Mouse (Mus musculus) T-helper 2 cell (primary cell): ENCODE measurements around the gene Rbp1.

ENCODE experiments used
- in situ Hi-C: fragments of 300-600 bp; cut with MboI, MseI; formaldehyde crosslinking; loops from one replicate; pipeline ENCODE4 v1.15.1; 2025; ENCODE audit warnings: high pct_unique_total_duplicates

The Rbp1 gene

DNA sequence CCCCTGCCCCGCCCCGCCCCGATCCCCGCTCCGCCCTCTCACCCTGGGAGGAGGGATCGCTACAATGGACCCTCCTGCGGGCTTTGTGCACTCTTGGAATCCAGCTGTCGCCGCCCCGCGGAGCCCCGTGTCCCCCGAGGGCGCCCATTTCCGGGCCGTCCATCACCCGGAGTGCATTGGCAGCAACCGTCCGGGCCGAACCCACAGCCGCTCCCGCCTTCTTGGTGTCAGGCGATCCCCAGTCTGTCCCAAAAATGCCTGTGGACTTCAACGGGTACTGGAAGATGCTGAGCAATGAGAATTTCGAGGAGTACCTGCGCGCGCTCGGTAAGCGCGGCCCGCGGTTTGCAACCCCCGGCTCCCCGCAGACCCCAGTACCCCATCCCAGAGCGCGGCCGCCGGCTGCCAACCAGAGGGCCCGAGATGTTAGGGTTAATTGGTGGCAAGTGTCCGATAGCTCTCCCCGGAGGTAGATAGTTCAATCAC is 2.0 kb downstream of the Rbp1 start:
- in situ Hi-C loops: no loop called here

DNA sequence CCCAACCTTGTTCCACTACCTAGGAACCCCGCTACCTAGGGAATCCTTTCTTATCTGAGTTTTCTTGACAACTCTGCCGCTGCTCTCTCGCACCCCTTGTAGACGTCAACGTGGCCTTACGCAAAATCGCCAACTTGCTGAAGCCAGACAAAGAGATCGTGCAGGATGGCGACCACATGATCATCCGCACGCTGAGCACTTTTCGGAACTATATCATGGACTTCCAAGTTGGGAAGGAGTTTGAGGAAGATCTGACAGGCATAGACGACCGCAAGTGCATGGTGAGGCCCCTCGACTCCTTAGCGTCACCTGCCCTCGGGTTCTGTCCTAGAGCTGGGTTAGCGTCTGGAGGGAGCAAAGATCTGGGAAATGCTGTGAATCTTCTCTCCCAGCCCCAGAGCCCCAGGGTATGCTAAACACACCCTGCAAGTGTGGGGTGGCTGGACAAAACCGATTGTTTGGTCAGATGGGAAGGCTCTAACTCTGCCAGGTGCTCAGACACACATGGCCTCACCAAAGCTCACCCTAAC is 2.7 kb downstream of the Rbp1 start:
- in situ Hi-C loops: no loop called here

DNA sequence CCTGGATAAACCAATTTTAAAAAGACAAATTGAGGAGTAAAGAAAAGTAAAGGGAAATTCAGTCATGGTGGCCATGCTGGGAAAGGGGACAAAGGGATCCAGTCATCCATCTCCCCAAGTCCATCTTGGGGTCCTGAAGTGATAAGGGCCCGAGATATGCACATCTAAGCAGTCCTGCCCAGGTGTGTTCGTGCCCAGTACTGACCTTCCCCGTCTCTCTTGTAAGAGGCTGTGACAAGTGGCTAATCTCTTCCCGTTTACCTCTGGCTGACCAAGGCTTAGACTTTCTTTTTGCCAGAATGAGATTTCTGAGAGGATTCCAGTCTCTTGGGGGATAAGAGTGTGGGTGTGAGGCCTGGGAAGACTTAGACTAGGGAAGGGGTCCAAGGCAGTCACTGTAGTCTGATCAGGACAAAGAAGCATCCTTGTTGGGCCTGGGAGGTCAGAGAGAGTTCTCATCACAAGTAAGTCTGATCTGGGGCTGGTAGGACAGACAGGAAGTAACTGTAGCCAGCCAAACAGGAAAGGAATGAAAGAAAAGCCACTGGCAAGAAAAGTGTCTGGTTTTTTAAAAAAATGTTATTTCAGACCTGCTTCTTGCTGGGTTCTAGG is 5.3 kb downstream of the Rbp1 start:
- in situ Hi-C loops: no loop called here

DNA sequence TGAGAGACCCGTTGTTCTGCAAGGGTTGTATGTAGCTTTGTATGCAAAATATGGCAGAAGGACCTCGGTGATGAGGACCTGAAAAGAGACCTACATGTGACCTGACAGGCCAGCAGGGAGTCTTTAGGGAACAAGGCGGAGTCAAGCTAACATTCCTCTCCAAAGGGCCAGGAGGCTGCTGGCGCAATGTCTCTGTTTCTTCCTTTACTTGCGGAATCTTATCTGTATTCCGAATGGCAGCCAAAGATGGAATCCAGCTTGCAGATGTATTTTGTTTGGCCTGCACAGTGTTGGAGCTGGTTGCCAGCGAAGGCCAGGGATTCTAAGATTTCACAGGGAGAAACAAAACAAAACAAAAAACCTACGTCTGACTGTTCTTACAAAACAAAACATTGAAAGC is 6.0 kb downstream of the Rbp1 start:
- in situ Hi-C loops: no loop called here

DNA sequence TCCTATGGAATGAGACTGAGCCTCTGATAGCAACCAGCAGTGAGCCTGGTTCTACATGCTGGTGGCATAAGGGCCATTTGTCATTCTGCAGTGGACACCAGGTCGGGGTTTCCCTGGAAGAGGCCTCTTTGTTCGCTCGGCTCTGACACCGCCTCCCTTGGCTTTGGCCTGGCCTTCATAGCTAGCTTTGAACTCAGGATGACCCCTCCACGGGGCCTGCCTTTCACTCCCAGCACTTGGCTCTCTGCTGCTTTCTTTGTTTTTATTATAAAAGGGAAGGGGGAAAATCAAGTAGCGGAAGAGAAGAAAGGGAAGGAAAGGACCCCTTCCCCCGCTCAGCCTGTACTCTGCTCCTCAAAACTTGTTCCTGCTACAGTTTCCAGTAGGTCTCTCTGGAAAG is 7.0 kb downstream of the Rbp1 start:
- in situ Hi-C loops: no loop called here

DNA sequence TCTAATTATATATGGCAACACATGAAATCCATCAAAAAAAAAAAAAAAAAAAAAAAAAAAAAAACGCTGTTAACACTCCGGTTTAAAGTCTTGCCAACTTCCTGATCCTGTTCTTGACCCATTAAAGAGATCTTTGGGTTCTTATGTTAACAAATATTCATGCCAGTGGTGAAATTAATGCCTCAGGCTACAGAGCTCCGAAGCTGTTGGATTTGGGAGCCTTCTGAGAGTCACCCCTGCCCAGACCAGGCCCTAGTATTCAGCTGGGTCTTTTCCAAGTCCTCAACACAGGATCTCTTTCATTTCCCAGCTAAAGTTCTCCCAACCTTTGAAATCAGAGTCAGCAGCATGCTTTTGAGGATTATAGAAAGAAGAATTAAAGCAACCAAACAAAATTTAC is 7.8 kb downstream of the Rbp1 start:
- in situ Hi-C loops: no loop called here

DNA sequence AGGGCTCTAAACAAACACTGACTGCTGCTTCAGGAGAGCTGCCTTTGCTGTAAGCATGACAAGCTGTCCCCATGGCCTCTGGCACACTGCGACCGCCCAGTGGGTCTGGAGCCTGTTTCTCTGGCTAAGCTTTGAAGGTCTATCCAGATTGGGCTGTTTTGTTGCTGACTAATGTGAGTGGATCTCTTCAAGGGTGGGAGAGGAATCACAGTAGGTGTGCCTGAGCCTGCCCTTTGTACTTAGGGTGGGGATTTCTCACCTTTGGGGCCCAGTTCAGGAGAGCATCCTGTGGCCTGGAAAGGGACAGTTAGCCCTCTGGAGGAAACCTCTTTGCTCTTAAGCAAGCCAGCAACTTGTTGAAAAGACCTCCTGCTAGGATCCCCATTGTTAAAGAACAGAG is 10.3 kb downstream of the Rbp1 start:
- in situ Hi-C loops: no loop called here

DNA sequence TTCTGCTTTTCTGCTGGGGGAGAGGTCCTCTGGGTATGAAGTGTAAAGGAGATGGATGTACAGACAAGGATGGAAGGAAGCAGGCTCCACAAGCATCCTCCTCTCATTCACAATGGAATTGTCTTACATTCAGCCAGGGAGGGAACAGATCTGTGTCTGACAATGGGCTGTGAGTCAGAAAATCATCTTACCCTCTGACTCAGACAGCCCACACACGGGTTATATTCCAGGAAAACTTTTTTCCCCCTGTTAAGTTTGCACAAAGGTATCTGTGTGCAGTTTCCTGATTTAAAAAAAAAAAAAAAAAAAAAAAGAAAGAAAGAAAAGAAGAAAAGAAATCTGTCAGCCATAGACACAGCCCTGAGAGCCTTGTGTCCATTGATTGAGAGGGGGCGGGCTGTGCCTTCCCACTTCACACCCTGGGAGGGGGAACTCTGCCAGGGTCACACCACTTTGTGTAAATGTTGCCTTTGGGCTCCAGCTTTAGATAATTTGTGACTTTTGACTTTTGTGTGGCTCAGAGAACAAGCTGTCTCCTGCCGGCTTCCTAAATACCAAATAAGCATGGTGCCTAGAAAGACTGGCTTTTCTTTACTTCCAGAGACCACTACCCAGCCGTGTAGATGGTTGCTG is 11.3 kb downstream of the Rbp1 start:
- in situ Hi-C loops: no loop called here

DNA sequence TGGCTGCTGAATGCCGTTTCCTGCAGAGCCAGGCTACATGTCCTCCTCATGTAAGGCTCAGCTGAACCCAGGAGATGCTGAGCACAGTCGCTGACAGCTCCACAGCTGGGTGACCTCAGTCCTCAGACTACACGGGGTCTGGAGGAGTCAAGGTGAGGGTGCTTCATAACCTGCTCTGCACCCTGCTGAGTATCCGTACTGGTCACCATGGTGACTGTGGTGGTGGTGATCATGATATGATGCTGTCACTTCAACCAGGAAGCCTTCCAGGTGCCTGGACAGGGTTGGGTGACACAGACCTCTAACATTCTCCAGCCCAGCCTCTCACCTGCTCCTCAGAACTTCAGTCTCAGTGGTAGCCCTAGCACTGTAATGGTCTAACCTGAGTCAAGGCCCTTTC is 15.1 kb downstream of the Rbp1 start:
- in situ Hi-C loops: no loop called here

DNA sequence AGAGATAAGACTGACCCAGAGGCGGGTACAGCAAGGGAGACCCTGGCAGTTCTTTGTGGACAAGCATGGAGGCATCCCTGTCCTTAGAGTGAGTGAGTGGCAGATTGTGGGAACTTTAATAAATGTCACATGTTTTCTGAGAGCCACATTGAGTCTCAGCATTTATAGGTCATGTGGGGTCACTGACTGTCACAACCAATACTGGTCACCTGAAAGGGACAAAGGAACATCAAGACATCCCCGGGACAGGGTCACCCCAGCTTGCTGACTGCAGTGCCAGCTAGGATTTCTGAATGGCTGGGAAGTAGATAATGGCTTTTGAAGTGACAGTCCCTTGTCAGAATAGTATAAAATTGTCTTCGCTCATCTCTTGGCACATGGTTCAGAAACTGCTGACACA is 16.3 kb downstream of the Rbp1 start:
- in situ Hi-C loops: no loop called here

DNA sequence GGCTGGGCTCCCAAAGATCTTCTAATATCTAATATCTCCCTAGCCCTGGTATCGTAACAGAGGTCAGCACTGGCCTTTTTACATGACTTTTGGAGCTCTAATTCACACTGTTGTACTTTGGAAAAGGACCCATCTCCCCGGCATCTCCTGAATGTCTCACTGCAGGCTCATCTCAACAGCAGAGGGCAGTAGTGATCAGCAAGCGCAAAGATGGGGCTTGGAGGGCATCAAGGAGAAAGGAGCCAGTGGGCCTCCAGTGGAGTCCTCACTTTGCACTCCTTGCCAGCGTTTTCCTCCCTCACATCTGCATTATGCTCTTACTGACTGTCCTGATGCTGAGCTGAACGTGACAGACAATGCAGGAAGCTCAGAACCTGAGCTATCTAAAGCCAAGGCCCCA is 19.9 kb downstream of the Rbp1 start:
- in situ Hi-C loops: no loop called here

DNA sequence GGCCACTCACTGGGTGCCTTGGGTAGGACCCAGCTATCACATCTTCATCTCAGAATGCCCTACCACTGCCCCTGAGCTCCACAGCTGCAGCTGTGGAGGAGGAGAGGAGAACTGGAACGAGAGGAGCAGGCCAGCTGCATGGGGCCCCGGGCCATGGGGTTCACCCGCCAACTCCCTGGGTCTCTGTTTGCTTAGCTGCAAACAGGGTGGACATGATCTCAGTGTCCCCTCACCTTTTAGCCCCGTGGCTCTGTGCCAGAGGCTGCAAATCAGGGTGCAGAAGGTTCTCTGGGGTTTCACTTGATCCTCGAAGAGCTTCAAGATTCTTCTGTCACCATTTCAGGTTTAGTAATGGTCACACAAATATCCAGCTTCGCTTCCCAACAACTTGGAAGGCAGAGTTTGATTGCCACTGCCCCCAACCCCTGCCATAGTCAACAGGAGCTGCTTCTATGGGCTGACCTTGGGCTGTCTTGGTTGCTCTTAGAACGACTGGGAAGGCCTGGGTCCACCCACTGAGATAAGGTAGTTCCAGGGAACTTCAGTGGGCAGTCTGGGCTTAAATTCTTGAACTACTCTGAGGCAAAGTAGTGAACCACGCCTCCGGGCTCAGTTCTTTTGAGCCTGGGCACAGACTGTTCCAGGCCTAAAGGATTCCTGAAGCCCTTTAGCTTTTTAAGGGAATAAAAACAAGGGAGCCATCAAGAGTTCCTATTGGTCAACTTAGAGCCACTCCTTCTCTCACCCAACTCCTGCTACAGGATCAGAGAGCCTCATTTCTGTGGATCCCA is 22.8 kb downstream of the Rbp1 start:
- in situ Hi-C loops: no loop called here

DNA sequence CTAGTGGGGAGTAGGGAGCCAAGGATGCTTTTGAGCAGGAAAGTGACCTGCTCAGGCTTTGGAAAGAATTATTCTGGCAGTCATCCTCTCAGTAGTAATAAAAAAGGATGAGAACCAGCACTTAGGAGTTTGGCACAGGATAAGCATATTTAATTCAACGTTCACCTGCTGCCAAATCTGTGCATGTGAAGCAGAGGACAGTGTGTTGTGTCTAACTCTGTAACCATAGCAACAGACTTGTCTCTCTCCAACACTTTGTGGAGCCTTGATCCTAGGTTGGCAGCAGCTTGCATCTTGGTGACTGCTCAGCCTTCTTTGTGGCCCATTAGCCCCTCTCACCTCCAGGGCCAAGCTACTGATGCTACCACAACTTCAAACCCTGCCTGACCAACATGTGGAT is 28.2 kb downstream of the Rbp1 start:
- in situ Hi-C loops: no loop called here

DNA sequence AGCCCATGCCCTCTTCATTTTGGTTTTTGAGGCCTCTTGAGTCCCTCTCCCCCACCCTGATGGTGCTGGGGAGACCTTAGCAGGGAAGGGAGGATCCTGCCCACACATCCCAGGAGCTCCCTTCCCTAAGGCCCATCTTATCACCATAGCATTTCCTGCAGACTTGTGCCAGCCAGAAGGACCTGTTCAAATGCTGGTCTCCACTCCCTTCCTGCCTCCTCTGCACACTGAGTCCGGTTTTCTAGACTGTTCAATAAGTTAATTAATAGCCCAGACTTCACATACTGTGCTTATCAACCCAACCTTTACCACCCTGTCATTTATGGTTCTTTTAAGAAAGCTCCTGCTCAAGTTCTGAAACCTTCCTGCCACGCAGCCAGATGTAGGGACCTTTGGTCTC is 43.9 kb downstream of the Rbp1 start:
- in situ Hi-C loops: no loop called here

DNA sequence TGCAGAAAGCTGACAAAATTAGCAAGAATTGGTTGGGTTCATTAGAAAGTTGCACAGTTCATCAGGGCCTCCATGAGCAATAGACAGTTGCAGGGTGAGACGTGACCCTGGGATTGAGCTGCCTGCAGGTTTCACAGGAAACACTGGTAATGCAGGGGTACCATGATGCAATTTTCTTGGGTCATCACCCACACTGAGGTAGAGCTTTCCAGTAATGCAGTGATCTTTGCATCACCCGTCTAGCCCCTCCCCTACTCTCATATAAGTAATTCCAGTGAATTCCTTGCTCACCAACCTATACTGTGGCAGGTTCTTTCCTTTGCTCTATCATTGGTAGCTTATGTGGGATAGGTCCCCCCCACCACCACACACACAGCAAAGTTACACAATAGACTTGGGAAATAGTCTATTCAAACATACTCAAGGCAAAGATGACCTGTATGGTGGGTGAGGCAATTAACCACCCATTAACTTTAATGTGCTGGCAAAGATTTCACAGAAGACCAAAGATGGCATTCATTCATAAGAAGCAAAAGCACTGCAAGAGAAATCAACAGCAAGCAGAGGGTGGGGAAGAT is 57.5 kb downstream of the Rbp1 start:
- in situ Hi-C loops: no loop called here

DNA sequence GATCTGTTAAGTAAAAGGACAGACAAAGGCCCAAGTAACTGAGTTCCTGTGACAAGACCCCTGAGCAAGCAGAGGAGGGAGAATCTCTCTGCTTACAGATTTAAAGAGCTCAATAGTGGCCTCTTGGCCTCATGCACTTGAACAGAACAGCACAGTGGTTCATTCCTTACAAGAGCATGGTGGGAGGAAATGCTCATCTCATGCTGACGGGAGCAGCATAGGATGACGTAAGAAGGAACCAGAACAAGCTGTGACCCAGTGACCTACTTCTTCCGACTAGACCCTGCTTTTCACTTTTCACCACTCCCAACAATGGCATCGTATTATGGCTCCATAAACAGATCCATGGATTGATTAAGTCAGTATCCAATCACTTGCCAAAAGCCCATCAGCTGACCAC is 59.5 kb downstream of the Rbp1 start:
- in situ Hi-C loops: no loop called here

DNA sequence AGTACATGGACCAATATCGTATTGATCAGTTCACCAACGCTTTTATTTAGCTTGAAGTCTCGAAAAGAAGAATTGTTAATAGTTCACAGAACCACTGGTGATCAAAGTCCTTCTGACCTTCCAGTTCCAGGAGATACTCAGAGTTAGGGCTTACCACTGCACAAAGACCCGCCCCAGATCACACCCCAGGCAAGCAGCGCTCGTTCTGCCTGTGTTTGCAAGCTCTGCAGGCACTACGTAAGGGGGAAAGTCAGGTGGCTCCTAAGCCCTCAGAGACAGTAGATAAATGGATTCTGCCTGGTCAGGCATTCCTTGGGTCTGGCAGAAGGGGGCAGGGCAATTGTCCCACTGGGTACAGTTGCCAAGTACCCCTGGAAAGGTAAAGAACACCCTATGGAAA is 62.3 kb downstream of the Rbp1 start:
- in situ Hi-C loops: no loop called here

DNA sequence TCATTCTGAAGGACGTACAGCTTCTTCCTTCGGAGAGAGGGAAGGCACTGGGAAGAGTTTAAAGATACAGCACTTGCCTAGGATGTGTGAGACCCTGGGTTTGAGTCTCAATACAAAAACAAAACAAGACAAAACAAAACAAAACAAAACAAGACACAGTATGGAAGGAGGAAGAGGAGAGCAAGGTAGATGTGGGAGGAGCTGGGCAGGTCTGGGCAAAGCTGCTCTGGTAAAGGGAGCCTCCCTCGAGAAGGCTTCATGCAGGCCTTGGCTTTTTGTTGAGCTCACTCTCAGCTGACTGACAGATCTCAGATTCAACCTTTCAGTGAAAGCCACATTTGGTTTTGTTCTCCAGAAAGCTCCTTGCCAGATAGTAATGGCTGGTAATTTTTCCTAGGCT is 63.1 kb downstream of the Rbp1 start, which contains the start of gene Rbp2:
Gene Rbp2 (plus strand): TSS at position 301 of the 400 bp plus-strand sequence.
- in situ Hi-C loops: no loop called here

DNA sequence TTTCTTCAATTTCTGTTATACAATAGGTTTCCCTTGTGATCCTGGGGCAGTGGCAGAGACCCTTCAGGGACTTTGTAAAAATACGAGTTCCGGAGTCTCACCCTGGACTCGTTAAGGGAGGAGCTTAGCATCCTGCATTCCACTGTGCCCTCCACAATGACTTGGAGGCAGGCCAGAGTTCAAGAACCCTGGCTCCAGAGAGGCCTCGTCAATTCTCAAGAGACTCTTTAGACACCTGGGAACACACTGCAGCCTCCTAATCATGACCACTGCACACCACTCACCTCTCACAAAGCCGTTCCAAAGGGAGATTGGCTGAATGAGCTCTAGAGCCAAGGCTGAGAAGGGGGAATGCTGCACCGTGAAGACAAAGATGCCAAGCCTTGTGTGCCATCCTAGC is 64.5 kb downstream of the Rbp1 start:
- in situ Hi-C loops: no loop called here

DNA sequence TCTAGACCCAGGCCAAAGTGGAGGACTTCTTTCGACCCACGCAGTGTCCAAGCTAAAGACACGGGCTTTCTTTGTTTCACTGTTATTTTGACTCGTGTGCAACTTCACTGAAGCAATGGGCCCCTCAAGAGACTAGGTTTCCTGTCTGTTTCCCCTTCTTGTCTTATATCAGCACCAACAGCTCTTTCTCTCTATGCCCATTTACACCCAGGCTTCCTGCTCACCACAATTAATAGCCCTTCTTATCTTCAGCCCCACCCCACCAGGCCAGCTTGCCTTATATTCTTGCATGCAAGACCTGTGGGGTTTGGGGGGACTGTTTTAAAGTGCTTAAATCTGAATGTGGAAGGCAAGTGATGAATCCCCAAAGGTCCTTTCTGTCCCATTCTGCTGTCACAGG is 66.8 kb downstream of the Rbp1 start:
- in situ Hi-C loops: no loop called here

DNA sequence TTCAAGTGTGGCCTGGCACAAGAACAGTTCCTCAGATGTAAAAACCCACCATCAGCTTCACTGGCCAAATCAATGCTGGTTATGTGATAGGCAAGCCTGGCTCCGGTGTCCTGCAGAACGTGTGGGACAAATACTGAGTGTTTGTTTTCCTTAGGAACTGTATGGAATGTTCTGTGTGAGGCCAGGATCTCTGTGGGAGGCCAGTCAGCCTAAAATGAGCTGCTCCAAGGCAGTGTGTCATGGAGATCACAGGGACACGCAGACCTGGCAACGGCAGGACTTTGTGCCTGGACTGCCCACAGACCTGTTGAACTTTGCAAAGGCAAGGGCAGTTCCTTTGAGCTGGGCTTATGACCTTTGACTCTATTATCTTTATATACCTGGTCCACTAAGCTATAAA is 67.4 kb downstream of the Rbp1 start:
- in situ Hi-C loops: no loop called here

DNA sequence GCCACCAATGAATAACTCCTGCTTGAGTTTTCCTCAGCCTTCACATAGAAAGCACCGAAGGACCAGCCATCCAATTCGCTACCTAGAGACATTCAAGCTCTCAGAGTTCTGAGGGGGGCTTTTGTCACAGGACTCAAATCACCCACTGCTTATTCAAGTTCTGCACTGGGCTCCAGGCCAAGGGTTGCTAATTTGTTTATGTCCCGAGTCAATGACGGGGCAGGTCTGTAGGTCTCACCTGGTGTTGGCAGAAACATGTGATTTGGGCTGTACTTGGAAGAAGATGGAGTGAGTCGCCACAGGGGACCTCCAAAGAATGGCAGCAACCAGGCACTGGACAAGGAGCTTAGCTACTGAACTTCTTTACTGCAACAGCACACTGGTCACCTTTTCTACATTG is 68.3 kb downstream of the Rbp1 start:
- in situ Hi-C loops: no loop called here
